Mouse (Mus musculus) urinary bladder, postnatal 14 days (tissue): ENCODE results near the gene Bend4.

Experiments used
- DNase-seq: peaks from one replicate; pipeline ENCODE4 v3.0.0; 2021; ENCODE audit warnings: low spot score

Bend4 gene

DNA sequence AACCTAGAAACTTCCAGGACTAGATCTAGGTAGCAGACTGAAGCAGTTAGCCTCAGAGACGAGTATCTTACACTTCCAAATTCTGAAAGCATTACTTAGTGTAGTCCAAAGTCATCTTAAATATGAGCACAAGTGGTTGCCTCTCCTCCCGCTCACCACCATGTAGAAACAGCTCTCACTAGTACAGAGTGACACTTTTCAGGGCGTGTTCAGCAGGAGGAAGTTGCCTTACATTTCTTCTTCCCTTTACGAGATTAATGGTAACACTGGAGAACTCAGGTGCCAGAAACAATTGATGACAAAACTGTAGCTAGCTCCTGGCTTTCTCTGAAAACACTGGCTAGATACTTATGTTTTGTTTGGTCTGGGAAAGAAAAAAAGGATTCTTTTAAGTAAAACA is 8.7 kb downstream of the Bend4 start:
- DNase-seq: no peak

- DNase-seq: no peak
These were observed 16.6 kb downstream of the Bend4 start for GRCm38 (mm10) chr5:67411475-67411874.

- peak; percentile 46 for DNase-seq
These were observed 17.7 kb downstream of the Bend4 start for GRCm38 (mm10) chr5:67410426-67410825.

DNA sequence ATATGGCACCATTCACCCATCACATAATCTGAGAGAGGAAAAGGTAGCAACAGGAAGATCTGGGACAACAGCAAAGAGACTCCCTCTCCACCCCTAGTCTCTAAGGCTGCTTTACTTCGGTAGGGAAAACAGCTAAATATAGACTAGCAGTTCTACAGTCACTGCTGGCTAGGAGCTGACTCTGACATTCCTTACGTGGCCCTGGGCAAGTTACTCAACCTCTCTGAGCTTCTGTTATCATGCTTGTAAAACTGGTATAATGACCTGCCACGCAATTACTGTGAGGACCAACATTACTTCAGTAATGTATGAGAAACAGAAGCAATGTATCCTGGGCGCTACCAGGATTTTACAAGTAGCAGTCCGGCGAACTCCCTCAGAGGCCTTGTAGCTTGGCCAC is 19.7 kb downstream of the Bend4 start:
- DNase-seq: no peak

DNA sequence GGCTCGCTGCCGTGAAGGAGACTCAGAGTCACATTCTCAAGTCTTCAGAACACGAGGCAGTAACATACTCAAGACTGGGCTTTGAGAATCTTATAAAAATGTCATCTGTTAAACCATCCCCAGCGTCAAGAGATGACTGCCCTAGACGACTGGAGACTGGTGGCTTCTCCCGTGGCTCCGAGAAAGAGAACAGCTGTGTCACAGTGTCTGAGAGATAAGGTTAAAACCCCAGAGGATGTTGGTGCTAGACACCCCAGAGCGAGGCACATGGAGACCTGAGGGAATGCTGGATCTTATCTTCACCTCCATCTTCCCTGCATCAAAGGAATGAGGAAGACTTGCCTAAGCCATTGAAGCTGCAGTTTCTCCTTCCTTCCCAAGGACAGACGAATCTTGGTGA is 23.2 kb downstream of the Bend4 start:
- DNase-seq: no peak

GRCm38 (mm10) chr5:67404380-67404779 is 23.7 kb downstream of the Bend4 start:
- DNase-seq: no peak

DNA sequence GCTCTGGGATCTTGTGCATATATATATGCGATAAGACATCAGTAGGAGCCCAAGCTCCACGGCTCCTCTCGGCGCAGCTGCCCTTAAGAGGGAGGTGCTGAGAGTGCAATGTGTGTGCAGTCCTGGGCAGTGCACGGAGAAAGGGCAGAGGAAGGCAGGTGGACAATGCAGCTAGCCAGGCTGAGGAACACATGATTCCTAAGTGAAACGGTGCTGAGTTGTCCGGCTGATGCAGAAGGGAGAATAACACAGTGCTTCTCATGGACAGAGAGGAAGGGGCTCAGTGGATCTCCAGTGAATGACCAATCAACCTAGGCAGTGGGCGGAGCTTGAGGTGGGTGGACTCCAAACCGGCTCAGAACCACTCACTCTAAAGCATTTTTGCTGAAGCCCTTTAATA is 26.5 kb downstream of the Bend4 start:
- DNase-seq: no peak

DNA sequence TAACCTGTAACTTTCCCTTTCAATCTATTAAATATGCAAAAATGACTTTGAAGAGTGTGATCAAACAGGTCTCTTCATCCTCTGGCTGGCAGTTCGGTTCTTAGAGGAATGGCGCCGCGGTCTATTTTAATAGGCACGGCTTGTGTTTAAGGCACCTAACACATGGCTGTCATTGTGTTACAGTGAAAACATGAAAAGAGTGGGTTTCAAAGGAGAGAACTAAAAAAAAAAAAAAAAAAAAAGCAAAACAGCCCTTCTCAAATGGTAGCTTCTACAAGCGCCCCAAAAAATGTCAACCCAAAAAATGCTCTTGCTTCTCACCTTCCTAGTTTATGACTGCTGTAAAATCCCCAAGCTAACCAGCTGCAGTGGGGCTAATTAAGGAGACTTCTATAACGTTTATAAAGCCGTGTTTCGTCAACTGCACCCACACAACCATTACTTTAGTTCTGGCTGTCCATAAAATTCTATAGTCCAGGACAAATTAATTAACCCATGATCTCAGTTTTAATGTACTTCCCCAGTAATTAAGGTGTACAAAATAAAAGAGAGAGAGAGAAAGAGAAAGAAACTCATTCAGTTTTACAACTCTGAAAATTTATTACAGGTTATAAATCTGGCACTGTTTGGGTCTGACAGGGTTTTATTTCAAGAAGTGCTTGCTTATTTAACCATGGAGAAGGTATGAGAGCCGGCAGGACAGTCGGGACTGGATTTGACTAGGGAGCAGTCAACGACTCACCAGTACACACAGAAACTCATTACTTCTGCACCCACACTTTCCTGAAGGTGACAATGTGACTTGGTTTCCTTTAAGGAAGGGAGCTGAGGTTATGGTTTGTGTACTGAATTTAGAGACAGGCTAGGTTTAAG is 27.3 kb downstream of the Bend4 start:
- no peak for DNase-seq

DNA sequence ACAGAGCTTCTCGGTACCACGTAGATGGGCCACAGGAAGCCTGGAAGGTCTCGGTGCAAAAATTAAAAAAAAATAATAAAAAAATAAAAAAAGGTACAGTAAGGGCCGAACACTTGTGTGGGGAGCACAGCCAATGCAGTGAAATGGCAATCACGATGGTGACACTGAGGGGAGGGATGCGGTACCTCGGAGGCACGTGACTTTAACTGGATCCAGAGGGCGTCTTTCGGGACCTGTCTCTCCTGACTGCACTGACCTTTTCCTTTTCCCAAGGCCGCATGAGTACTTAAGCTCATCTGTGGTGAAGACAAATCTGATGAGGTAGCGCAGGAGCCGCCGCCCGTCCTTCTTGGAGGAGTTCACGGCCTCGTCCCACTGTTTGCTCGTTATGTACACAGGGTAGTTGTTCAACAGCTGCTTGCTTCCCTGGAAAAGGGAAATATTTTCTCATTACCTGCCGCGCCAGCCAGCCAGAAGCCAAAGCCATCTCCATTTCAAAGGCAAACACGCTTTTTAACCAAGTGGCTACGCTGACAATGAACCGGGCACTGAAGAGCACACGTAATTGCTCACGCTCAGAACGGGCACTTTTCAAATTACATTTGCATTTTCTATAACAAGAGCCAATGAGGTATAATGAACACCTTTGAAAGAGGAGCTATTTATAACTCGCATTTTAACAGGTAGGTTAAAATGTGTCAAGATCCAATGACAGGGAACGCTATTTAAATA is 28.1 kb downstream of the Bend4 start:
- no peak for DNase-seq

- DNase-seq: no peak
These were observed 30.9 kb downstream of the Bend4 start for GRCm38 (mm10) chr5:67397186-67397585.

- DNase-seq: no peak
These were observed 32.8 kb downstream of the Bend4 start for GRCm38 (mm10) chr5:67395211-67395851.

- DNase-seq: no peak
These were observed 34.2 kb downstream of the Bend4 start for GRCm38 (mm10) chr5:67393951-67394350.

DNA sequence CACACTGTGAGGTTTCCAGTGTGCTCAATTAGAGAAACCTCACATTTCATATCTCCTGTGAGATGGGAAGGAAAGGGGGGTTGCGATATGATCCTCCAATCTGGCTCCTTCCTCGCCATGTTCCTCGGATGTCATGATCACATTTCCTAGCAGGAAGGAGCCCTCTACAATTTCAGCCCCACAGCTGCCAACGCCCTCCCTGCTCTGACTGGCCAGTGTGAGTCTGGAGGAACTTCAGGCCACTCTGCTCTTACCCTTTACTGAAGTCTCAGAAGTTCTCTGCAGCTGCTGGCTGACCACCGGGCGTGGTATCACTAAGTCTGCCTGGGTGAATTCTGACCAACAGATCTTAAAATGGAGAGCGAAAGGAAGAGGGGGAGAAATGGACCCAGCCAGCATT is 45.6 kb downstream of the Bend4 start:
- no peak for DNase-seq

- no peak for DNase-seq
These were observed 46.4 kb downstream of the Bend4 start for GRCm38 (mm10) chr5:67381690-67382089.

DNA sequence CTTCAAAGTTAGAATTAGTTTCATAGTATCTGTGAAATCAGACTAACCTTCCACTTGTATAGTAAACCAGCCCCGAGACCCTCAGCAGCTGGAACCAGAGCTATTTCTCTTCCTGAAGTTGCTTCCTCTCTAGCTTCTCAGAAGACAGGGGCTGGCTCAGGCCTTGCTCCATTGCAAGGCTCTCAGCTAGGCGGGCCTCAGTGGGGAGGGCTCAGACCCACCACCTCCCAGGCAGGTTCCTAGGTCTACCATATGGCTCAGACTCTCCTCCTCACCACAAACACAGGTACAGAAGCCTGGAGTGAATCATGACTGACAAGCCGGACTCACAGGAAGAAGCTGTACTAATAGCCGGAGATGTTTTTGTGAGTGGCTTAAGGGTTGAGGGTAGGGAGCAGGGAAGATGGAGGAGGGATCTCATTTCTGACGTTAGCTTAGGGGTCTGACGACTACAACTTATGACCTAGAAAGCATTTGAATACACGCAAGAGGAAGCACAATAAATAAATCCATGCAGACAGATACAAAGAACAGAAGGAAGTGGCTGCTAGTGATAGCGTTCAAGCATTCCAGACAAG is 51.0 kb downstream of the Bend4 start:
- DNase-seq: no peak

DNA sequence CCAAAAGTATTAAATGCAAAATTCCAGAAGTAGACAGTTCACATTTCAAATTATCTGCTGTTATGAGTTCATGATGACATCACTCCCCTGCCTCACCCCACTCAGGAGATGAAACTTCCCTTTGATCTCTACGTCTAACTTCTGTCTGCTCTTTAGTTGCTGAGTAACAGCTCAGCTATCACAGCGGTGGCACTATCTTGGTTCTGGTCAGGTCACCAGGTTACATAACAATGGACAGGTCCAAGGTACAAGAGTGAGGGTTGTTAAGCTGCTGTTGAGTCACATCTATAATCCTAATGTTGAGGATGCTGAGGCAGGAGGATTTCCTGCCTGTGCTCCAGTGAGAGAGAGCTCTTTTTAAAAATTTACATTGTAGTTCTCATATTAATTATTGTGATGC is 65.2 kb downstream of the Bend4 start:
- no peak for DNase-seq

GRCm38 (mm10) chr5:67362316-67362715 is 65.8 kb downstream of the Bend4 start:
- no peak for DNase-seq

- DNase-seq: no peak
These were observed 79.2 kb downstream of the Bend4 start for GRCm38 (mm10) chr5:67348949-67349348.

DNA sequence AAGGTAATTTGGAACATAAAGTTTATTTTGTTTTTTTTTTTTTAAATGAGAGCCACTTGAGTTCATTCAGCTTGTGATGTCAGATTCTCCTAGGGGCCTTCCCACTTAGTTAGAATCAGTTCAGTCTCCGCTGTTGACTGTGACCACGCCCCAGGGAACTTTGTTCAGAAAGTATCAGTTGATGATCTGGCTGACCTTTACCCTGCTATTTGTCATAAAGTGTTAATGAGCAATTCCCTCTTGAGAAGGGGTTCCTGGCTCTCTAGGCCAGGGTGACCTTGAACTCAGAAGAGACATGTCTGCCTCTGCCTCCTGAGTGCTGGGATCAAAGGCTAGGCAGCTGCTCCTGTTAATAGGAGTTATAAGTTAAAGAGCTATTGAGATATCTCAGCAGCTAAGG is 81.0 kb downstream of the Bend4 start:
- DNase-seq: no peak
